Mouse (Mus musculus): ENCODE data around the gene Bcorl1.
"Not testable (repeated sequence)": the region's sequence is repeated elsewhere in the genome, so short reads cannot be mapped to it uniquely, and the experiment has no call there.

GRCm38 (mm10) chrX:48436082-48436481 lies 94.9 kb downstream of the Bcorl1 start:
- not testable (repeated sequence) for TF ChIP-seq TAL1, GATA1 (IDR thresholded peaks at IDR 0.05; ENCODE audit: low read length)
